Mouse (Mus musculus): Measurements from ENCODE around the gene Olfr1367. TPM values are rescaled to one million over a fixed set of nuclear protein-coding genes. Genes with fewer than 3 reads are reported as not detected.

Gene Olfr1367
- total RNA-seq (2012; rRNA removed), result not detected in 2 replicates

GRCm38 (mm10) chr13:21346610-21347009, at the start of gene Olfr1367:
TSS of gene Olfr1367 (plus strand) at chr13:21346910.
- Histone ChIP-seq H3K9ac (ENCODE audit: insufficient read depth, low read depth, low read length, poor library complexity, severe bottlenecking) (no peak within 1 kb of the TSS), H3K36me3 (ENCODE audit: control insufficient read depth, insufficient read depth, low read length, poor library complexity, severe bottlenecking) (no peaks in the 10 kb centered on the region), H3K27ac (ENCODE audit: insufficient read depth, low read depth, low read length, poor library complexity, severe bottlenecking) (no peak within 1 kb of the TSS), H3K9me3 (ENCODE audit: control insufficient read depth, insufficient read depth, low read depth, low read length) (no peaks in the 10 kb centered on the region), H3K4me1 (ENCODE audit: control insufficient read depth in 2 of 2, insufficient read depth in 2 of 2, low read length in 2 of 2, poor library complexity in 1 of 2) (no peaks in the 10 kb centered on the region), H3K4me3 (ENCODE audit: insufficient read depth in 1 of 2, low read depth in 1 of 2, low read length in 2 of 2, poor library complexity in 1 of 2, severe bottlenecking in 1 of 2) (no peak within 1 kb of the TSS)
- DNase-seq (ENCODE audit: low read depth, low spot score), result no peak
- in situ Hi-C loops (cut with MboI; ENCODE audit: low sequenced_read_pairs in 2 of 2, unreplicated experiment in 2 of 2), result no loop called here
- no peak for TF ChIP-seq CHD2 (IDR thresholded peaks at IDR 0.05; ENCODE audit: low read depth, low read length)
- TF ChIP-seq HCFC1 (IDR thresholded peaks at IDR 0.05; ENCODE audit: borderline replicate concordance, insufficient read depth, low read length), result no peak
- no peak for TF ChIP-seq ZC3H11A (IDR thresholded peaks at IDR 0.05; ENCODE audit: borderline replicate concordance, low read depth, low read length)
- TF ChIP-seq ZNF384 (IDR thresholded peaks at IDR 0.05; ENCODE audit: low read depth, low read length), result no peak
- no peak for TF ChIP-seq MAFK (IDR thresholded peaks at IDR 0.05; ENCODE audit: insufficient read depth, low read depth, low read length)

- H3K4me1 ChIP-seq (ENCODE audit: control insufficient read depth in 2 of 2, insufficient read depth in 2 of 2, low read length in 2 of 2, poor library complexity in 1 of 2), result no peaks in the 10 kb centered on the region
- no peak for DNase-seq (ENCODE audit: low read depth, low spot score)
- H3K36me3 ChIP-seq (ENCODE audit: control insufficient read depth, insufficient read depth, low read length, poor library complexity, severe bottlenecking), result no peaks in the 10 kb centered on the region
- no peak overlapping the region for H3K27ac ChIP-seq (ENCODE audit: insufficient read depth, low read depth, low read length, poor library complexity, severe bottlenecking)
- H3K9me3 ChIP-seq (ENCODE audit: control insufficient read depth, insufficient read depth, low read depth, low read length), result no peaks in the 10 kb centered on the region
- no peak overlapping the region for H3K4me3 ChIP-seq (ENCODE audit: insufficient read depth in 1 of 2, low read depth in 1 of 2, low read length in 2 of 2, poor library complexity in 1 of 2, severe bottlenecking in 1 of 2)
- TF ChIP-seq ZNF384 (IDR thresholded peaks at IDR 0.05; ENCODE audit: low read depth, low read length) (no peak), ZC3H11A (IDR thresholded peaks at IDR 0.05; ENCODE audit: borderline replicate concordance, low read depth, low read length) (no peak), MAFK (IDR thresholded peaks at IDR 0.05; ENCODE audit: insufficient read depth, low read depth, low read length) (no peak), CHD2 (IDR thresholded peaks at IDR 0.05; ENCODE audit: low read depth, low read length) (no peak), HCFC1 (IDR thresholded peaks at IDR 0.05; ENCODE audit: borderline replicate concordance, insufficient read depth, low read length) (no peak)
- in situ Hi-C loops (cut with MboI; ENCODE audit: low sequenced_read_pairs in 2 of 2, unreplicated experiment in 2 of 2), result no loop called here
- H3K9ac ChIP-seq (ENCODE audit: insufficient read depth, low read depth, low read length, poor library complexity, severe bottlenecking), result no peak overlapping the region
These were observed 48.2 kb upstream of the Olfr1367 start for GRCm38 (mm10) chr13:21298557-21298956.

- H3K36me3 ChIP-seq (ENCODE audit: control insufficient read depth, insufficient read depth, low read length, poor library complexity, severe bottlenecking), result no peaks in the 10 kb centered on the region
- DNase-seq (ENCODE audit: low read depth, low spot score), result no peak
- H3K9ac ChIP-seq (ENCODE audit: insufficient read depth, low read depth, low read length, poor library complexity, severe bottlenecking), result no peak overlapping the region
- in situ Hi-C loops (cut with MboI; ENCODE audit: low sequenced_read_pairs in 2 of 2, unreplicated experiment in 2 of 2), result no loop called here
- no peaks in the 10 kb centered on the region for H3K9me3 ChIP-seq (ENCODE audit: control insufficient read depth, insufficient read depth, low read depth, low read length)
- TF ChIP-seq HCFC1 (IDR thresholded peaks at IDR 0.05; ENCODE audit: borderline replicate concordance, insufficient read depth, low read length), result no peak
- TF ChIP-seq ZC3H11A (IDR thresholded peaks at IDR 0.05; ENCODE audit: borderline replicate concordance, low read depth, low read length), result no peak
- no peak for TF ChIP-seq ZNF384 (IDR thresholded peaks at IDR 0.05; ENCODE audit: low read depth, low read length)
- no peak for TF ChIP-seq MAFK (IDR thresholded peaks at IDR 0.05; ENCODE audit: insufficient read depth, low read depth, low read length)
- TF ChIP-seq CHD2 (IDR thresholded peaks at IDR 0.05; ENCODE audit: low read depth, low read length), result no peak
- no peak overlapping the region for H3K4me3 ChIP-seq (ENCODE audit: insufficient read depth in 1 of 2, low read depth in 1 of 2, low read length in 2 of 2, poor library complexity in 1 of 2, severe bottlenecking in 1 of 2)
- no peaks in the 10 kb centered on the region for H3K4me1 ChIP-seq (ENCODE audit: control insufficient read depth in 2 of 2, insufficient read depth in 2 of 2, low read length in 2 of 2, poor library complexity in 1 of 2)
- no peak overlapping the region for H3K27ac ChIP-seq (ENCODE audit: insufficient read depth, low read depth, low read length, poor library complexity, severe bottlenecking)
These were observed 42.1 kb upstream of the Olfr1367 start for GRCm38 (mm10) chr13:21304483-21305066.

GRCm38 (mm10) chr13:21309788-21310187, 36.9 kb upstream of the Olfr1367 start:
- no peak overlapping the region for H3K27ac ChIP-seq (ENCODE audit: insufficient read depth, low read depth, low read length, poor library complexity, severe bottlenecking)
- H3K9ac ChIP-seq (ENCODE audit: insufficient read depth, low read depth, low read length, poor library complexity, severe bottlenecking), result no peak overlapping the region

GRCm38 (mm10) chr13:21311926-21312325, 34.8 kb upstream of the Olfr1367 start, which contains the start of gene Gpx6:
TSS of gene Gpx6 (plus strand) at chr13:21312125.
- Histone ChIP-seq H3K36me3 (ENCODE audit: control insufficient read depth, insufficient read depth, low read length, poor library complexity, severe bottlenecking) (no peaks in the 10 kb centered on the region), H3K27ac (ENCODE audit: insufficient read depth, low read depth, low read length, poor library complexity, severe bottlenecking) (no peak within 1 kb of the TSS), H3K9ac (ENCODE audit: insufficient read depth, low read depth, low read length, poor library complexity, severe bottlenecking) (no peak within 1 kb of the TSS), H3K9me3 (ENCODE audit: control insufficient read depth, insufficient read depth, low read depth, low read length) (no peaks in the 10 kb centered on the region), H3K4me3 (ENCODE audit: insufficient read depth in 1 of 2, low read depth in 1 of 2, low read length in 2 of 2, poor library complexity in 1 of 2, severe bottlenecking in 1 of 2) (no peak within 1 kb of the TSS), H3K4me1 (ENCODE audit: control insufficient read depth in 2 of 2, insufficient read depth in 2 of 2, low read length in 2 of 2, poor library complexity in 1 of 2) (0 out of 4 replicates have a peak, but pooled peaks cover 0 to 1% of the 10 kb centered on the region in 2 experiments)
- in situ Hi-C loops (cut with MboI; ENCODE audit: low sequenced_read_pairs in 2 of 2, unreplicated experiment in 2 of 2), result no loop called here
- TF ChIP-seq HCFC1 (IDR thresholded peaks at IDR 0.05; ENCODE audit: borderline replicate concordance, insufficient read depth, low read length), result no peak
- TF ChIP-seq CHD2 (IDR thresholded peaks at IDR 0.05; ENCODE audit: low read depth, low read length), result no peak
- TF ChIP-seq MAFK (IDR thresholded peaks at IDR 0.05; ENCODE audit: insufficient read depth, low read depth, low read length), result no peak
- TF ChIP-seq ZNF384 (IDR thresholded peaks at IDR 0.05; ENCODE audit: low read depth, low read length), result no peak
- no peak for TF ChIP-seq ZC3H11A (IDR thresholded peaks at IDR 0.05; ENCODE audit: borderline replicate concordance, low read depth, low read length)
- DNase-seq (ENCODE audit: low read depth, low spot score), result no peak

More at GRCm38 (mm10) chr13:21309788-21310187, 36.9 kb upstream of the Olfr1367 start:
- Histone ChIP-seq H3K36me3 (ENCODE audit: control insufficient read depth, insufficient read depth, low read length, poor library complexity, severe bottlenecking) (no peaks in the 10 kb centered on the region), H3K4me1 (ENCODE audit: control insufficient read depth in 2 of 2, insufficient read depth in 2 of 2, low read length in 2 of 2, poor library complexity in 1 of 2) (0 out of 4 replicates have a peak, but pooled peaks cover 0 to 1% of the 10 kb centered on the region in 2 experiments), H3K4me3 (ENCODE audit: insufficient read depth in 1 of 2, low read depth in 1 of 2, low read length in 2 of 2, poor library complexity in 1 of 2, severe bottlenecking in 1 of 2) (no peak overlapping the region), H3K9me3 (ENCODE audit: control insufficient read depth, insufficient read depth, low read depth, low read length) (no peaks in the 10 kb centered on the region)
- in situ Hi-C loops (cut with MboI; ENCODE audit: low sequenced_read_pairs in 2 of 2, unreplicated experiment in 2 of 2), result no loop called here
- no peak for TF ChIP-seq HCFC1 (IDR thresholded peaks at IDR 0.05; ENCODE audit: borderline replicate concordance, insufficient read depth, low read length)
- TF ChIP-seq MAFK (IDR thresholded peaks at IDR 0.05; ENCODE audit: insufficient read depth, low read depth, low read length), result peak; percentile 94
- no peak for DNase-seq (ENCODE audit: low read depth, low spot score)
